Mouse (Mus musculus) frontal cortex, adult 2 months (tissue): Measurements from ENCODE around the gene Pms1. TPM values are rescaled to one million over a fixed set of nuclear protein-coding genes. Genes with fewer than 3 reads are reported as not detected.

Experiments used
- DNase-seq, 2 experiments: peaks; one replicate each; pipeline ENCODE4 v3.0.0; 2022; ENCODE audit warnings: low spot score in 1 of 2; ENCODE audit errors: extremely low spot score in 1 of 2
- polyA plus RNA-seq: library from polyadenylated mRNA; depleted of rRNA; stranded (reverse); fragments of >200 nt; gene quantifications from 2 replicates; pipeline ENCODE4 v1.2.3, GENCODE M21; 2012; rRNA removed

The Pms1 gene
- polyA plus RNA-seq, 1 experiment: 4.5 TPM

GRCm38 (mm10) chr1:53201630-53202199 is 95.1 kb downstream of the Pms1 start:
- DNase-seq: no peak

- no peak for DNase-seq
Observed at GRCm38 (mm10) chr1:53194536-53194935, 102.3 kb downstream of the Pms1 start.

DNA sequence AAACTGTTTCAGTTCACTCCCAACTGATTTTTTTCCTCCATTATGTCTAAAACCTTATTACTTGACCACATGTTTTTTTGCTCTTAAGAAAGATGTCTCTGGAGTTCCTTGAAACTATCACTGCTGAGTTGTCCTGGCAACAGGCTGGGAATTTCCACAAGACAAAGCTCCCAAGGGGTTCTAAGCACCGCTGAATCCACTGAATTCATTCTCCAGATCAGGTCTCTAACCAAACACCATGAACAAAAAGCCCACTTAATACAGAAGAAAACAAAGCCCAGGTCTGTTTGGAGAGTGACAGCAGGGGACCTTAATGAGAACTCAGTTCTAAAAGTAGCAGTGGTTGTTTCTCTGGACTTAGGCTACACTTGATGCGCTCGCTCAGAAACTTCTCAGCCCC is 105.6 kb downstream of the Pms1 start:
- no peak for DNase-seq

GRCm38 (mm10) chr1:53189620-53190019 is 107.2 kb downstream of the Pms1 start:
- no peak for DNase-seq

- no peak for DNase-seq
Observed at GRCm38 (mm10) chr1:53187536-53187935, 109.3 kb downstream of the Pms1 start, which contains the start of gene 1700019A02Rik. TSS of gene 1700019A02Rik (minus strand) at chr1:53187636.

DNA sequence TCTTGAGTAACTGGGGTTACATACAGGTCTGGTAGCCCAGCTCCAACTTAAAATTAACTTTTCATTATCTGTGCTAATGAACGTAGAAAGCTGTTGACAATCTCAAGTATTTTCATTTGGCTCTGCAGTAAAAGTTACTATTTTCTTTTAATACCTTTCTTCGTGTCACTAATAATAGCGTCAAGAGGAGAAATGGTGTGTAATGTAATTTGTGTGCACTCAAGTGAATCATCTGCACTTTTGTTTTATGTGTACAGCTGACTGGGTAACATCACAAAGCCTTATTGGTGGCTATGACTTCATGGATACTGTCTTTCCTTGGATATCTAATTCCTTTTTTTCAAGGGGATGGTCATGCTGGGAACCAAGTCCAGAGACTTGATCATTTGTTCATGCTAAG is 110.5 kb downstream of the Pms1 start:
- no peak for DNase-seq

DNA sequence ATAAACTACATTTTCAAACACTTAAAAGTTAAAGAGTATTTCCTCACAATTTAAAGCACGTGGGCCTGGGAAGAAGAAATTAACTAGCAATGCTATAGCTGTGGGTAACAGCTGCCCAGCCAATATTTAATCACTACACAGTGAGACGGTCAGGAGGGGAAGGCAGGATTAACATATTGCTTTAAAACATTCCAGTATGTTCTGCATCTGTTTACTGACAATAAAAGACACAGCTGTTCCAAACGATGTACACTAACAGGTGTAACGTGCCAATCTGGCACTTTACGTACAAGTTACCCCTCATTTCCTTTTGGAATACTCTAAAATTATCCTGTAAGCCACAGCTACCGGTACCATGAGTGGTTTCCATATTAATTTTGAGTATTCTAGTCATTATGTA is 139.1 kb downstream of the Pms1 start:
- DNase-seq: no peak

Other genes starting within 250 kb of the Pms1 start
- 0.11 and 0.34 TPM in 2 replicates for gene Mstn, start 235.4 kb downstream of the Pms1 start, polyA plus RNA-seq
- gene 1700019A02Rik, start 109.4 kb downstream of the Pms1 start, polyA plus RNA-seq: not detected in 2 replicates
- gene Ormdl1, start 77 bp upstream of the Pms1 start, polyA plus RNA-seq: 11.0 and 13.4 TPM in 2 replicates
- gene Gm28778, start 93 bp upstream of the Pms1 start, polyA plus RNA-seq: not detected in 2 replicates
- gene Osgepl1, start 16.6 kb upstream of the Pms1 start, polyA plus RNA-seq: 21.0 and 23.9 TPM in 2 replicates
- not detected in 2 replicates for gene Asdurf, start 55.6 kb upstream of the Pms1 start, polyA plus RNA-seq
- 0.32 and 0.40 TPM in 2 replicates for gene Gm28551, start 55.6 kb upstream of the Pms1 start, polyA plus RNA-seq
- 16.7 and 17.5 TPM in 2 replicates for gene Asnsd1, start 55.7 kb upstream of the Pms1 start, polyA plus RNA-seq